ENCODE assay signal across 14 mouse cellular contexts in the genomic region with DNA sequence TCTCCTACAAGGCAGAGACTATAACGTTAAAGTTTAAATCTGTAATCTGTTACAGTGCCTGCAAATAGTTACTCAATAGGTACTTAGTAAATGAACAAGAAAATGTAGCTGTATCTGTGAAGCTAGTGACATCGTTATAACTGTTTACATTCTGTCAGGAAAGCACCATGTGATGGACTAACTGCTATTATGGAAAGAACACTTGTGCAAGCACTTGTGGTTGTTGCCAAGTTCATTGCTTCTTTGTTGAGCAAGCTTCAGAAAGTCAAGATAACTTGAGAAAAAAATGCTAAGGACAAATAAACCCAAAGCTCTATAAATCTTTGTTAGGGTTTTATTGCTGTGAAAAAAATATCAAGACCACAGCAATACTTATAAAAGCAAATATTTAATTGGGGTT.
DNase-seq lines count a peak whose midpoint lies in the region.
"Had no signal": no experiment of that assay in that cellular context is flagged by ENCODE, and none has a peak within 500 bp of the region (broad histone marks: within the 10 kb centered on the region; RNA-seq: fewer than 3 reads in every experiment).

No protein-coding gene starts in this region.

- intact Hi-C loops in heart, postnatal 10 days (cut with DNase I) = no loop called here

- DNase-seq in adipocyte (ENCODE audit: low spot score) = peak; percentile 25
- peak; percentile 31 for DNase-seq in gonadal fat pad, adult 2 months (ENCODE audit: low read depth)
- DNase-seq in lung, postnatal 10 days = peak; percentile 5
- DNase-seq in spleen, adult 12 weeks (ENCODE audit: low spot score) = no peak
- no peak for DNase-seq in heart, postnatal 10 days
- no peak for DNase-seq in right cerebral cortex, postnatal 10 days (ENCODE audit: low spot score in 2 of 2)
- DNase-seq: adrenal gland, postnatal 10 days; B cell, adult 2 months; cerebellum, adult 11 months; cerebellum, adult 8-10 months; cerebellum, postnatal 14 days; forebrain, postnatal 0 days; gastrocnemius, postnatal 14 days; heart, postnatal 36 days had no signal

Comparison
In these comparisons a context has a peak if more than half of its experiments do, and no peak if none do; other contexts are left out.
1. DNase-seq: peak in adipocyte (single experiment), gonadal fat pad, adult 2 months (single experiment) and lung, postnatal 10 days (single experiment); none in spleen, adult 12 weeks (single experiment), heart, postnatal 10 days (0 of 2) and right cerebral cortex, postnatal 10 days (0 of 2).